Mouse (Mus musculus) inflammation-experienced regulatory T-cells, adult 6 months (primary cell): Measurements from ENCODE around the gene Cox11. TPM values are rescaled to one million over a fixed set of nuclear protein-coding genes. Genes with fewer than 3 reads are reported as not detected.

Experiments
- ATAC-seq: one replicate; pipeline ENCODE4 v1.8.0; 2017
- polyA plus RNA-seq, 3 experiments: library from polyadenylated mRNA; unstranded; fragments of 100-300 nt; shearing (Covaris generic); gene quantifications; one replicate each; pipeline ENCODE4 v1.2.1; 2017

The Cox11 gene
- 10 to 100 TPM; 13.7 to 22.4 (median 17.9) TPM for polyA plus RNA-seq

DNA sequence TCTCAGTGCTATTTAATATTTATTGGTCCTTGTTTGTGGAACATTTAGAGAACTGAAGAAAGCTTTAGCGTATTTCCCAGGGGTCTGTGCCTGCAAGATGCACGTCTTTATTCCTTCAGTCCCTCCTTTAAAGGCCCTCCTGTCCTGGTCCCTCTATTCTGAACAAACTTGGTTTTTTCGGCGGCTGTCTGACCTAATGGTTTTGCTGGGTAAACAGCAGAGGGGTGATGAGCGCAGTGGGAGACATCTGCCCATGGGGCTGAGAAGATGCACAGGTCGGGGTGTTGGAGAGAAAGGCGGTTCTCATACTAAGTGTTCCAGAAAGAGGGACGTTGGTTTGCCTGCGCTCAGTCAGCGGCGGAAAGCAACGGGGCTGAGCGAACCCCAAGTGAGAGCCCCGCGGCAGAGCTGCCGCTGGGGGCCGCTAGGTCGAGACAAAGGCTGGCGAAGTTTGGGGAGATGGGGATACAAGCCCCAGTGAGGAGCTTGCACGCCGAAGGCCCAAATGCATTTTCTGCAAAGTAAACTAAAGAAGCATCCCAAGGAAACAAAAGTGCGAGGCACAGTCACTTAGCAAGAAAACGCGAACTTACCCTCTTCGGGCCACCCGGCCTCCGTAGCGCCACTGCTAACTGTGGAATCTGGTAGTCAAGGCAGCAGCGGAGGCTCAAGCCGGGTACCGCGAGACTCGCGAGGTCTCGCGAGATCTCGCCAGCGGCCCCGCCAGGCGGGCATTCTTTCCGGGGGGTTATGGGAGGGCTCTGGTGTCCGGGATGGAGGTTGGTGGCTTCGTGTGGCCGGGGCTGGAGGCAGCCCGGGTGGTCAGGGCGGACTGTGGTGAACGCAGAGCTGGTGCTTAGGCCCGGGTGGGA, at the start of gene Cox11, which contains the start of gene Stxbp4:
TSS of gene Cox11 (plus strand) at position 734 of the 872 bp plus-strand sequence.
TSS of gene Stxbp4 (minus strand) at position 645 of the 872 bp plus-strand sequence.
- peak; percentile 94 for ATAC-seq

DNA sequence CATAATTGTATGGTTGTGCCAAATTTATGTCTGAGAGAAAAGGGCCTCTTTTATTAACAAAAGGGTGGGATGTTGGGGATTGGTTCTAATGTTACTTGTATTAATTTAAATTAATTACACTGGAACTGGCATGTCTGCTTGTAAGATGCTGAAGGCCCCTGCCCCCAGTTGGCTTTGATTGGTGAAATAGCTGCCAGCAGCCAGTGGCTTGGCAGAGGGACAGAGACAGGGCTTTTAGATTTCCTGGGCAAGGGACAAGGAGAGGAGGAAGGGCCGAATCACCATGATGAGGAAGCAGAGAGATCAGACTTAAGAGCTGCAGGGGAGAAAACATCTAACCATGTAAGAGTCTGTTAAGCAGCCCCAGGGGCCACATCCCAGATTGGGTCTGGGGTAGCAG, 47.0 kb upstream of the Cox11 start:
- ATAC-seq = no peak

DNA sequence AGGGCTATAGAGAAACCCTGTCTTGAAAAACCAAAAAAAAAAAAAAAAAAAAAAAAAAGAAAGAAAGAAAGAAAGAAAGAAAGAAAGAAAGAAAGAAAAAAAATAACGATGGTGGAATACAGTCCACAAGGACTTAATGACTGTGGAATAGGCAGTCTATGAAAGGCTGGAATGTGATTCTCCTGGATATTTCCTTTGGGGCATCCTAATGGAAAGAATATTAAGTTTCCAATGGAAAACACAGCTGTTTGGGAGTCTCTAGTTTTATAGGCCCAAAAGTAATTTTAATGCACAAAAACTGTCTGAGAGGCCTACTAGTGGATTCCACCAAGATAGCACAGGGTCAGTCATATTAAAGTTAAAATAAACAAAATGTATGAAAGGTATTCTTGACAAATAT, 42.1 kb upstream of the Cox11 start:
- ATAC-seq = no peak

DNA sequence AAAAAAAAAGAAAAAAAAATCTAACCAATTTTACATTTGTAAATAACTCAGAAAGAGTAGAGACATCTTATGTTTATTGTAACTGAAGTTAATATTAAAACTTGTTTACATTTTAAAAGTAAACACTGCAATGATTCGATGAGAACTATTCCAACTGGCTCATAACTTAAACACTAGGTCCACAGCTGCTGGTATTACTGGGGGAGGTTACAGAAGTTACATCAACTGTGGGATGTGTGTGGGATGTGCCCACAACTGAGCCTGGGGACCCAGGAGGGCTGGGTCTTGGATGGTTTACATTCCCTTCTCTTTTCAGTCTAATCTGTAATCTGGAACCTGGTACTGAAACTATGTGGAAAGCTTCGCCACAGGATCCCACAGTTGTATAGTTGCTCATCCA, 34.9 kb upstream of the Cox11 start:
- no peak for ATAC-seq

DNA sequence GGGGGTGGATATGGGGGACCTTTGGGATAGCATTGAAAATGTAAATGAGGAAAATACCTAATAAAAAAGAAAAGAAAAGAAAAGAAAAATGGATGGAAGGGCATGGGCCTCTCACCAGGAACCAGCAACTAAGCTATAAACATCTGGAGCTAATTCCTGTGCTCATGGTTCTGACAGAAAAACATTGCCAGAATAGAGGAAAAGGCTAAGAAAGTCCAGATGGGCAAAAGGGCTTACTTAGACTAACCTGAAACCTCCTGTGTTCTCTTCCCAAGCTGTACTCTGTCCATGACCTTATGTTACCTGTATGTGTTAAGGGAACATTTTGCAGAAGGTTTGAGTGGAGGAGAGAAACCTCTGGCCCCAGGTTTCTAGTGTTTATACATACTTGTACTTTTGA, 25.9 kb upstream of the Cox11 start:
- ATAC-seq = no peak

DNA sequence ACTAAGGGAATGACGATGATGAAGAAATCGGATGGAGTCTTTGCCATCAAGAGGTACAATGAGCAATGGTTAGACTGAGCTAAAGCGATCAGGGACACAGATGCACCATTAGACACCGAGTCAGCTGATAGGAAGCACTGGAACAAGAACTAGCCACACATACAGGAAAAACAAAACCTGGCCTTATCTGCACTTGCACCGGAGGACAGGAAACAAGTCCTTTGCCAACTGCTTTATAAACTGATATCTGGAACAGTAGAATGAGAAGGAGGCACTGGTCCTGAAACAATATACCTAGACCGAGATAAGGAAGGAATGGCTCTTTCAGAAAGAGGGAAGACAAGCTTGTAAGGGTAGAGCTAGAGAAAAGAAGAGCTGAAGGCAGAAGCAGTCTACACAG, 23.2 kb upstream of the Cox11 start:
- ATAC-seq = no peak

DNA sequence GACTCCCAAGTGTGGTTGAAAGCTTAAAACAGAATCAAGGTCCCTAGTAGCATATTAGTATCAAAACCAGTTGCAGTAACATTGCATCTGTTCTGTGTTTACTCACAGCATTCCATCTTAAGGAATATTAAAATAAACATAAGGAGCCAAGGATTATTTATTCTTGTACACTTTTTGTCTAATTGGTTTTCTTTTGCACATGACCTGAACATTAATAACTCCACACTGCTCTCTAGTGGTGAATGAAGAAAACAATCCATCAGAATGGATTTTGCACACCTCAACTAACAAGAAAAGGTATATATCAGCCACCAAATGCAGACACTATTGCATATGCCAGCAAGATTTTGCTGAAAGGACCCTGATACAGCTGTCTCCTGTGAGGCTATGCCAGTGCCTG, 21.5 kb upstream of the Cox11 start:
- no peak for ATAC-seq

DNA sequence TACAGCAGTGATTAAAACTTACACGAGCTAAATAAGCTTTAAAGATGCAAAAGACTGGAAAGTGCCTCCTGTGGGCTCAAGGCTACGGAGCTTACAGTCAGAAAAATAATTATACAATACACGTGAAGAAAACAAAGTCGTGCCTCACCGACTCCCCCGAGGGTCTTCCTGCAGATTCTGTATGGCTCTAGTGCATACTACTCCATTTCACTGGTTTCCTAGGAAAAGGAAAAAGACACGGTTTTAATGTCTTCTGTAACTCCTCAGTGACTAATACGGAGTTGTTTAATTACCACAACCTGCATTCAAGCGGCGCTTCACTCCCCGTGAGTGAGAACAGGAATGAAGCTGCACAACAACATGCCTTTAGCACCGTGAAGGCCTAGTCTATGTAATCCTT, 15.9 kb upstream of the Cox11 start:
- no peak for ATAC-seq

DNA sequence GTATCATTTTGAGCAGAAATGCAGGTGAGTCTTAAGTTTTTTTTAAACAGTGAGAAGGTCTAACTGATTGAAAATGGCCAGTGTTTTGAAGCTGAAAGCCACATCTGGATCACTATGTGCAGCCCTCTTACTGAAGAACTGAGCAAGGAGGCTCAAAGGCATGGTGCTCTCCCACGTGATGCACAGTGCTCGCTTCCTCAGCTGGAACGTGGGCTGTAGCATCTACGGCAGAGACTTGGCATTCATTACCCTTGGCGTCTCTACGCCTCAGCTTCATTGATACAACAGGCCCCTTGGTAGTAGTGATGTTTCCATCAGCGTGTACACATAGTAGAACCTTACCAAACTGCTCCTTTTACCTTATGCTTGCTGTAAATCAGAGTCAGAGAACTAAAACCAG, 15.5 kb upstream of the Cox11 start:
- ATAC-seq = no peak

DNA sequence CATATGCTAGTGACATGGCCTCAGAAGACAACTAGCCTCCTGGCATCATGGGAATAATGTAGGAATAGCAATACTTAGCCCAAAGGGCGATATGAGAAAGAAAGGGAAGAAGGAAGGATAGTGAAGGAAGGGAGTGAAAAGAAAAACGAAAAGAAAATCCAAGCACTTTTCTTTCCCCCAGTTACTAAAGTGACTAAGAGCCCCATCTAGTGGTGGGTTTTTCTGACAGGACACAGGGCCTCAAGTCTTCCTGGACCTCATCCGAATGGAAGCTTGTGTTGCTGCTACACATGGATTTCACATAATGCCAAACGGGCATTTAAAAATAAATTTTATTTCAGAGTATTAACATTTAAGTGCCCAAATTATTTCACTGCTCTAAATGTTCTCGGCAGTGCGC, 14.5 kb upstream of the Cox11 start:
- peak; percentile 46 for ATAC-seq

DNA sequence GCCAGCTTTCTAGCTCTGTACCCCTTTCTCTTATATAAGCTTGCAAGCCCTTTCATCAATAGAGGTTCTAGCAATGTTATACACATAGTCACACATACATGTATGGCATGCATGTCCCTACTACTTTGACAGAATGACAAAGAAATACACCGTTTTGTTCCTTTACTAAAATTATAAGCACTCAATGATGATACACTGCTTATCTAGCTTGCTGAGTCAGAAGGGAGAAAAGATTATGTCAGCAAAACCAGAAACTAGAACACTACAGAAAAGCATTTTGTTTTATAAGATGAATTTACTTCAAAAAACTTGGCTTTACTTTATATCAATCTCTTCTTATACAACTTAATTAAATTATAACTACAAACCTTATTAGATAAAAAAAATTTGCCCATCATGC, 12.8 kb upstream of the Cox11 start:
- no peak for ATAC-seq

DNA sequence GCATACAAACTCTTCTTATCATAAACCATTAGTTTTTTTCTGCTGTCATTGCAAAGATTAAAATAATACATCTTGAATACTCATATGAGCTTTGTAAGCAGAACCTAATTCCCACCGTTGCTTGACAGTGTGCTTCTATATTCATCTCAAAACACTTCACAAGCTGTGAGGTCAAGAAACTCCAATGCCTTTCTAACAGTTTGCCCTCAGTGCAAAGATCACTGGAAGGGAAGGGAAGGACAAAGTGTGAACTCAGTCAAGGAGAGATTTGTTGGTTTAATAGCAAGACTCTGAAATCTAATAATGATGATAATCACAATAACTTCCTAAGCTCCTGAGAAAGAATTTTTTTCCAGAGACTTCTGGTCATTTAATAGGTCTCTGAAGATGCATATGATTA, 10.2 kb upstream of the Cox11 start:
- ATAC-seq = no peak

DNA sequence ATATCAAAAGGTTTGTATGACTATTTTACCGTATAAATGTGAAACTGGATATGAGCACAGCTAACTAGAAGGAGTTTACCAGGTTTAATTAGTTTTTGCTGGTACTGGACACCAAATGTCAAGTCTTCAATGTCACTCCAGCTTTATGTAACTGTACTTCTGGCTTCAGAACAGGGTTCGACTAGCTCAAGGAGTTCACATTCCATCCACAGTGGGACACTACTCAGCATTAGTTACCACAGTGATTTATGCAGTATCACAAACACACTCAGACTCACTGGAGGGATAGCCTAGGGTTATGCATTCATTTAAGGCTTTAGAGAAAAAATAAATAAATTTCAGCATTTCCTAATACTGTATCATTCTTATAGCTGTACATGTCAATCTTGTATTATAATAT, 5.5 kb upstream of the Cox11 start:
- ATAC-seq = no peak

DNA sequence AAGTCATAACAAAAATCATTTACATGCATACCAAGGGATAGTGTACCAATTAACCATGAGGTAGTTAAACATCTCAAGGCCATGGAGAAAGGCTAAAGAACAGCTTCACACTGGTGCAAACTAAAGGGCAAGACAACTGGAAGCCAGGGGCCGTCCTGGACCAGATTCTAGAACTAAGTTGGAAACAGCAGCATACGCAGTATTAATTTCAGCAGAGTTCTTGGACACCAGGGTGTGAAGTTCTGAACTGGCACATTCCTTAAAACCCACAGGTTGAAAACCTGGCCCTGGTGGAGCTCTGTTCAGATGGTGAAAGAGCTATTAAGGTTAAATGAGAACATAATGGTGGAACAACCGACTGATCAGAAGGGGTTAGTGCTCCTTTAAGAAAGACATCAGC, 3.3 kb upstream of the Cox11 start:
- ATAC-seq = no peak

DNA sequence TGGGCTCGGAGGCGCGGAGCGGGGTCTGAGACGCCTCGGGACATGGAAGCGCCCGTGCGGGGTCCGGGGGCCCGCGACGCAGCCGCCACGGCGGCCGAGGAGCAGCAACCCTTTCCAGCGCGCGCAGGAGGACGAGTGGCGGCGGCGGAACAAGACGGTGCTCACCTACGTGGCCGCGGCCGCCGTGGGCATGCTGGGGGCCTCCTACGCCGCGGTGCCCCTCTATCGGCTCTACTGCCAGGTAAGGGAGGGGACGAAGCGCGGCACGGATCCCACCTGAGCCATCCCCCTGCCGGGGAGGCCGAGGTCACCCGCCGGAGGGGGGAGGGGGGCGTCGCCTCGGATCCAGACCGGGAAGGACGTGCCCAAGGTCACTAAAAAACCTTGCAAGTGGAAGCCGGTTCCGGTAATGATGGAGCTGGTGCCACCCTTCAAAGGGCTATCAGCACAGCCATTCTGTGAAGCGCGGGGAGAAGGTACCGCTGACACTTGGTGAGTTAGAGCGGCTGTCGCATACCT, 398 bp downstream of the Cox11 start:
- ATAC-seq = peak; percentile 30

DNA sequence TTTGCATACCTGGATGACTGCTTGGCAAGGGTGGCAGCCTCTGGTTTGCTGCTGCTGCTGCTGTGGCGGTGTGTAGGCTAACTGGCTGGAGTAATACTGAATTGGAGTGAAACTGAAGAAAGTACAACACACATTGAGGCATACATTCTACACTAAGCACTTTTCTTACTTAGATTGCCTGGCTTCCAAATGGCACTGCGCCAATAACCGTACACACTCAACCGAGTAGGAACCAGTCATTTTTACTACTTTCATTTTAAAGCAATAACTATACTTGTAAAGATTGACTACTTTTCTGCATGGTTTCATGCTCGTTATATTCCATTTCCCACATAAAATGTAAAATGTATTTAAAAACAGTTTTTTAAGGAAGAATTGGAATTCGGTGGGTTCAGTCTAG, 11.8 kb downstream of the Cox11 start:
- ATAC-seq = no peak

DNA sequence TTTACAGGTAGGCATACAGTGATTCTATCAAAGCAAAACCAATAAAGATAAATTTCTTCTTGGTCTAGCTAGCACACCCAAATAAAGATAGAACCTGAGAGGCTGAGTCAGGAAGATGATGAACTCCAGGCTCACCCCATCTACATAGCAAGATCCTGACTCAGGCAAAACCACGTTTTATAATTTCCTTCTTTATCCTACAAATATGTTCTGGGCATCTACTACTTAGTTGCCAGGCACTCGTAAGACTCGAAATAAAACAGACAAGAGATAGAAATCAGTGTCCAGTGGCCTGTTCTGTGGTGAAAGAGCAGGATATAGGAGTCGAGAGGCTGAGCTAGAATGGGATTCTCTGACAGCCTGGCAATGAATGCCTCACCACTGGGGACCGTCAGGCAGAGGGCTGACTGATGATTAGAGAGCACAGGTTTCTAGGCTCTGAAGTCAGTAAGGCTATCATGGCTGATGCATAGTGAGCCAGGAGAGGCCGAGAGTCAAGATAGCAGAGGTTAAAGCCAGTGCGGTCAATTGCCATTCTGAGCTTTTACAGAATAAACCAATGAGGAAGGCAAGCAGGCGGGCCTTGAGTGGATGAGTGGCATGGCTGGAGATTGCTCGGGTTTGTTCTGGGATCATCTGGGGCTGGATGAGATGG, 12.4 kb downstream of the Cox11 start:
- ATAC-seq = no peak

DNA sequence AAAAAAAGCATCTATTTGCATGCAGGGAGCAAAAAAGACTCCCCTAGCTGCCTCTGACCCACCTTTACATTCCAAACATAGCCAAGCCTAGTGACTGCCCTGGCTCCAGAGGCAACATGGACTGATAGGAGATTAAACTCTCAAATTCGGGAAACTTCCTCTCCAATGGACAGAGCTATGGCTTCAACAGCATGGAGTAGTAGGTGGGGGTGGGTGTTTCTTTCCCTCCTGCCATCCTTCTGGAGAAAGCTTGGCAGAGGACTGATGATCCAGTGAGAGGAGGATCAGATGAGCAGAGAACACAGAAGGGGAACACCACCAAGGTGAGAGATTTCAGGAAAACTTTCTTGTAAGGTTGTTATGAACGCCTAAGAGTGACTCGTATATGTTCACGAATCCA, 14.6 kb downstream of the Cox11 start:
- ATAC-seq = no peak

DNA sequence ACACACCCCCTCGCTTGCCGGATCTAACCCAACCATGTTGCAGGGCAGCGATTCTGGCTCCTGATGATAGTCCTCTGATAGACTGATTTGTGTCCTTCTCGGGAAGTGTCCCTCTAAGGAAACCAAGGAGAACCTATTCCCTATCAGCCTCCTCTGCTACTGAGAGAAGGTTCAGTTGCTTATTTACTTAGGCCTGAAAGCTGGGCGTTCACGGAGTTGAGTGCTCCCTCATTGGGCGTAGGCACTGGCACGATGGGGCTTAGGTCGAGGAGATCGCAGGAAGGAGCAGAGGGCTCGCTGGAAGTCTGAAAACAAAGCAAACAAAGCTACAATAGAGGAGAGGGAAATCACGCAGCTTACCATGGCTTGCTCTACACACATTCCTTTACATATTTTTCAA, 19.6 kb downstream of the Cox11 start:
- ATAC-seq = no peak

DNA sequence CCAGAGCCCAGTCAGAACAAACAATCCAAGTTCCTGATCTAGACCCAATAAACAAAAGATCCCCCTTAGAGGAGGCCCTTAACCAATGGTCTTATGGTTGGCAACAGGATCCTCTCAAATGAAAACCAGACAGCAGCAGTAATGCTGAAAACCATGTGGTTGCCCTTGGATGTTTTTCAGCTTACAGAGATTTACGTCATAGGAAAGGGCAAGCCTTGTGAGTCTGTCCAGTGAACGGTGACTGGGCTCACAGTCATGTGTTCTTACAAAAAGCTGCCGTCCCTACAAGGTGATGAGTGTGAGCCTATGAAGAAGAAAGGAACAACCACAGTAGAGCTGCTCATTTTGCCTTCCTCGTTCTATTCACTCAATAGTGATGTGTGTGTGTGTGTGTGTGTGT, 22.7 kb downstream of the Cox11 start:
- no peak for ATAC-seq

DNA sequence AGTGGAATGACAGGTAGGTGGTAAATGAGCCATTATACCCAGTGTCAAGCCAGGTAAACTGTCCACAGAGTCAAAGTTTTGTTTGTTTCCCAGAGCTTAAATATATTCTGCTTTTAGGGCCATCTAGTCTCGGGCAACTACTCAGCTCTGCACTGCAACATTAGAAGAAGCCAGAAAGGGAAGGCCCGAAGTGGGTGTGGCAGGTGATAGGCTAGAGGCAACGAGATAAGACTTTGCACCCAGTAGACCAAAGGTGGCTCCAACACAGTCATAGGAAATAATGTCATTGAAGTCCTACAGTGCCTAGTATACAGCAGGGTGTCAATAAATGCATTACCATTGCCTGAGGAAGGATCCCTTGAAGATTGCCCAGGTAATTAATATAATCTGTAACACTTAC, 25.1 kb downstream of the Cox11 start:
- no peak for ATAC-seq

DNA sequence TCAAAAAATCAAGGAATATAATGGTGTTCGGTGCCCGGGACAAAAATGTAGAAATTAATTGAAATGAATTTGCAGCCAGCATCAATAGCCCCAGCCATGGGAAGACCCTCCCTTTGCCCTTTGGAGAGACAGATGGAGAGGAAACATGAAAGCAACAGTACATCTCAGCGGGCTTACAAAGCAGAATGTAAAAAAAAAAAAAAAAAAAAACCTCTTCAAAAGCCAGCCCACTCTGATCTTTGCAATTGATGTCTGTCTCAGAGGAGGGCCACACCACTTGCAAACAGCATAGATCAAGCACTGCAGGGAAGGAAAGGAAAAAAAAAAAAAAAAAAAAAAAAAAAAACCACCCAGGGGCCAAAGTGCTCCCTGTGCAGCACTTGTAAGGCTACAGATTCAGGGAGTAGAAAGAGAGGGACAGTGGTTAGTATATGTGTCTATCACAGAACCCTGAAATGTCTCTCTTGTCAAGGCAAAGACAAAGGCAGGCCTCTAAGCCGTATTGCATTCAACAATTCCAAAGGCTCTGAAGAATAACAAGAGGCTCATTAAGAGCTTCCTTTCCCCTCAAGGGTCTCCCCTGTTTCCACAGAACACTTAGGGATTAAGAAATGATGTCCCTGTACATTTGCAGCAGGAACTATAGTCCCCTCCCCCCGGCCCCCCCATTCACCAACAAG, 25.8 kb downstream of the Cox11 start:
- no peak for ATAC-seq

DNA sequence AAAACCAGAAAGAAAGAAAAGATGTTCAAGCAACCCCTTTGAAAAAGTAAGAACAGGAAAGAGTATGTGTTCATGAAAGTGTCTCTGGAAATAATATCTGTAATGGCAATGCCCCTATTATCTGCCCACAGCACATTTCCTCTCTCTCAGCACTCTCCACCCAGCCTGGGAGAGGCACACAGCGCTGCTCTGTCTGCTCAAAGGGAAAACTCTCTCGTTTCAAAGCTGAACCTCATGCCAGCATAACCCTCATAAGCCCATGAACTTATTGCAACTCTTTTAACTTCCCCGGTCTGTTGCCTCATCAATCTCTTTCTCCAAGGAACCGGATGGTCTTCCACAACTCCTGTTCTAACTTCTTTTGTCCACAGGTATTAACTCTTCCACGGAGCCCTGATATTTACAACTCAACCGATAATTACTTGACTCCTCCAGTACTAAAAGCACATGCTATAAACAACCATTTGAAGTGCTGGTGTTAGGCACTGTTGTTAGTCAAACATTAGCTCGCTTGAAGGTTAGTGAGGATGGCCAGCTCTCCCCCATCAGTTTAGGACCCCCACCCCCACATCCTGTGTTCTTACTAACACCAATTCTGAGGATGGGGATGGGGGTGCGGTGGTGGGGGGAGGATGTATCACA, 26.5 kb downstream of the Cox11 start:
- ATAC-seq = no peak
